Mouse (Mus musculus) kidney, embryonic 14.5 days (tissue): ENCODE measurements around the gene Neurl1b. TPM values are rescaled to one million over a fixed set of nuclear protein-coding genes. Genes with fewer than 3 reads are reported as not detected.

Experiments
- ATAC-seq: fragments of 200-750 bp; cut with Nextera tagmentation; 2 replicates; pipeline ENCODE4 v1.8.0; 2017; ENCODE audit warnings: moderate number of reproducible peaks, mild to moderate bottlenecking, moderate TSS enrichment, moderate library complexity; ENCODE audit not compliant: low FRiP score, low TSS enrichment
- H3K27ac ChIP-seq: fragments of 300-500 bp; sonication (generic); 2 replicates; pipeline ENCODE4 v1.5.1; 2014; ENCODE audit warnings: low read depth, mild to moderate bottlenecking, low read length, moderate library complexity, mixed read lengths
- H3K27me3 ChIP-seq: fragments of 300-500 bp; sonication (generic); 2 replicates; pipeline ENCODE4 v1.6.1; 2014; ENCODE audit warnings: mild to moderate bottlenecking, low read length; ENCODE audit not compliant: control insufficient read depth, insufficient read depth
- H3K36me3 ChIP-seq: fragments of 300-500 bp; sonication (generic); 2 replicates; pipeline ENCODE4 v1.6.1; 2014; ENCODE audit warnings: low read length, mixed read lengths; ENCODE audit not compliant: control insufficient read depth, insufficient read depth
- H3K4me1 ChIP-seq: fragments of 300-500 bp; sonication (generic); 2 replicates; pipeline ENCODE4 v1.6.1; 2014; ENCODE audit warnings: low read length, mixed read lengths; ENCODE audit not compliant: control insufficient read depth, insufficient read depth
- H3K4me2 ChIP-seq: fragments of 300-500 bp; sonication (generic); replicated peaks from 2 replicates; pipeline ENCODE4 v1.6.1; 2014; ENCODE audit warnings: low read depth, mild to moderate bottlenecking, low read length
- H3K4me3 ChIP-seq: fragments of 300-500 bp; sonication (generic); 2 replicates; pipeline ENCODE4 v1.5.1; 2014; ENCODE audit warnings: mild to moderate bottlenecking, low read length
- H3K9ac ChIP-seq: fragments of 300-500 bp; sonication (generic); 2 replicates; pipeline ENCODE4 v1.6.1; 2014; ENCODE audit warnings: low read depth, mild to moderate bottlenecking, low read length, moderate library complexity
- H3K9me3 ChIP-seq: fragments of 300-500 bp; sonication (generic); 2 replicates; pipeline ENCODE4 v1.6.1; 2016; ENCODE audit warnings: low read length; ENCODE audit not compliant: control insufficient read depth
- WGBS: fragments of 180-500 bp; shearing (Covaris S2); extraction: QIAGEN DNeasy Blood & Tissue Kit; methylation state at CpG from one replicate; pipeline ENCODE4 v1.1.7; 2014; 5-methylcytosine and 5-hydroxymethylcytosine counted together
- polyA plus RNA-seq: library from polyadenylated mRNA; unstranded; fragments of >200 nt; fragmentation: Nextera tagmentation; extraction: Ambion mirVana; gene quantifications from 2 replicates; pipeline ENCODE4 v1.2.1, GENCODE M21; 2014

Gene Neurl1b
- polyA plus RNA-seq, 1 experiment from 2014 or later: 1.6 TPM

GRCm38 (mm10) chr17:26468102-26468894 is 53.7 kb downstream of the Neurl1b start:
- H3K9ac ChIP-seq: no peak overlapping the region
- WGBS: 87% methylated on average over 13 of the region's 13 CpGs
- no peak for ATAC-seq
- H3K4me3 ChIP-seq: no peak overlapping the region
- no peak overlapping the region for H3K4me2 ChIP-seq
- H3K27me3 ChIP-seq: no peaks in the 10 kb centered on the region
- no peaks in the 10 kb centered on the region for H3K36me3 ChIP-seq
- no peaks in the 10 kb centered on the region for H3K4me1 ChIP-seq
- no peaks in the 10 kb centered on the region for H3K9me3 ChIP-seq
- H3K27ac ChIP-seq: no peak overlapping the region

- ATAC-seq: no peak
These were observed 62.2 kb downstream of the Neurl1b start for GRCm38 (mm10) chr17:26476871-26477270.

GRCm38 (mm10) chr17:26478672-26479071 is 64.0 kb downstream of the Neurl1b start:
- Histone ChIP-seq H3K9ac (no peak overlapping the region), H3K4me1 (no peaks in the 10 kb centered on the region), H3K4me2 (no peak overlapping the region), H3K4me3 (no peak overlapping the region), H3K27ac (no peak overlapping the region), H3K27me3 (no peaks in the 10 kb centered on the region), H3K9me3 (no peaks in the 10 kb centered on the region), H3K36me3 (no peaks in the 10 kb centered on the region)
- WGBS: 85% methylated on average over 4 of the region's 4 CpGs
- ATAC-seq: no peak

More at GRCm38 (mm10) chr17:26476871-26477270, 62.2 kb downstream of the Neurl1b start:
- Histone ChIP-seq H3K9ac (no peak overlapping the region), H3K27me3 (no peaks in the 10 kb centered on the region), H3K27ac (no peak overlapping the region), H3K4me1 (no peaks in the 10 kb centered on the region), H3K4me2 (no peak overlapping the region), H3K4me3 (no peak overlapping the region), H3K36me3 (no peaks in the 10 kb centered on the region), H3K9me3 (no peaks in the 10 kb centered on the region)
- WGBS: 58% methylated on average over 6 of the region's 6 CpGs

- no peak for ATAC-seq
- Histone ChIP-seq H3K4me1 (no peaks in the 10 kb centered on the region), H3K36me3 (no peaks in the 10 kb centered on the region), H3K9ac (no peak overlapping the region), H3K27me3 (no peaks in the 10 kb centered on the region), H3K4me3 (no peak overlapping the region), H3K9me3 (no peaks in the 10 kb centered on the region), H3K4me2 (no peak overlapping the region), H3K27ac (no peak overlapping the region)
- 81% methylated on average over 6 of the region's 6 CpGs for WGBS
These were observed 65.0 kb downstream of the Neurl1b start for GRCm38 (mm10) chr17:26479619-26480018.

- H3K27me3 ChIP-seq: no peaks in the 10 kb centered on the region
- 80% methylated on average over 4 of the region's 4 CpGs for WGBS
- no peak overlapping the region for H3K4me3 ChIP-seq
- H3K27ac ChIP-seq: no peak overlapping the region
- H3K9ac ChIP-seq: no peak overlapping the region
- no peak for ATAC-seq
- no peaks in the 10 kb centered on the region for H3K4me1 ChIP-seq
- no peak overlapping the region for H3K4me2 ChIP-seq
- H3K36me3 ChIP-seq: no peaks in the 10 kb centered on the region
- H3K9me3 ChIP-seq: no peaks in the 10 kb centered on the region
These were observed 66.3 kb downstream of the Neurl1b start for GRCm38 (mm10) chr17:26480956-26481355.

- no peaks in the 10 kb centered on the region for H3K27me3 ChIP-seq
- H3K27ac ChIP-seq: no peak overlapping the region
- no peak overlapping the region for H3K4me2 ChIP-seq
- no peak overlapping the region for H3K4me3 ChIP-seq
- no peak for ATAC-seq
- H3K9me3 ChIP-seq: no peaks in the 10 kb centered on the region
- no peaks in the 10 kb centered on the region for H3K4me1 ChIP-seq
- H3K36me3 ChIP-seq: no peaks in the 10 kb centered on the region
- H3K9ac ChIP-seq: no peak overlapping the region
- 85% methylated on average over 14 of the region's 14 CpGs for WGBS
These were observed 70.2 kb downstream of the Neurl1b start for GRCm38 (mm10) chr17:26484626-26485421.

- Histone ChIP-seq H3K4me3 (no peak overlapping the region), H3K27me3 (no peaks in the 10 kb centered on the region), H3K9ac (no peak overlapping the region), H3K36me3 (no peaks in the 10 kb centered on the region), H3K4me2 (no peak overlapping the region), H3K9me3 (no peaks in the 10 kb centered on the region), H3K27ac (no peak overlapping the region), H3K4me1 (no peaks in the 10 kb centered on the region)
- no peak for ATAC-seq
- WGBS: 57% methylated on average over 5 of the region's 5 CpGs
These were observed 72.6 kb downstream of the Neurl1b start for GRCm38 (mm10) chr17:26487266-26487665.

- no peak for ATAC-seq
- Histone ChIP-seq H3K4me1 (no peaks in the 10 kb centered on the region), H3K27me3 (no peaks in the 10 kb centered on the region), H3K4me3 (no peak overlapping the region), H3K9me3 (no peaks in the 10 kb centered on the region), H3K9ac (no peak overlapping the region), H3K27ac (no peak overlapping the region), H3K4me2 (no peak overlapping the region), H3K36me3 (no peaks in the 10 kb centered on the region)
- 96% methylated on average over 4 of the region's 4 CpGs for WGBS
These were observed 73.3 kb downstream of the Neurl1b start for GRCm38 (mm10) chr17:26487917-26488316.
